9 mouse cellular contexts compared by ENCODE assay signal in the genomic region with DNA sequence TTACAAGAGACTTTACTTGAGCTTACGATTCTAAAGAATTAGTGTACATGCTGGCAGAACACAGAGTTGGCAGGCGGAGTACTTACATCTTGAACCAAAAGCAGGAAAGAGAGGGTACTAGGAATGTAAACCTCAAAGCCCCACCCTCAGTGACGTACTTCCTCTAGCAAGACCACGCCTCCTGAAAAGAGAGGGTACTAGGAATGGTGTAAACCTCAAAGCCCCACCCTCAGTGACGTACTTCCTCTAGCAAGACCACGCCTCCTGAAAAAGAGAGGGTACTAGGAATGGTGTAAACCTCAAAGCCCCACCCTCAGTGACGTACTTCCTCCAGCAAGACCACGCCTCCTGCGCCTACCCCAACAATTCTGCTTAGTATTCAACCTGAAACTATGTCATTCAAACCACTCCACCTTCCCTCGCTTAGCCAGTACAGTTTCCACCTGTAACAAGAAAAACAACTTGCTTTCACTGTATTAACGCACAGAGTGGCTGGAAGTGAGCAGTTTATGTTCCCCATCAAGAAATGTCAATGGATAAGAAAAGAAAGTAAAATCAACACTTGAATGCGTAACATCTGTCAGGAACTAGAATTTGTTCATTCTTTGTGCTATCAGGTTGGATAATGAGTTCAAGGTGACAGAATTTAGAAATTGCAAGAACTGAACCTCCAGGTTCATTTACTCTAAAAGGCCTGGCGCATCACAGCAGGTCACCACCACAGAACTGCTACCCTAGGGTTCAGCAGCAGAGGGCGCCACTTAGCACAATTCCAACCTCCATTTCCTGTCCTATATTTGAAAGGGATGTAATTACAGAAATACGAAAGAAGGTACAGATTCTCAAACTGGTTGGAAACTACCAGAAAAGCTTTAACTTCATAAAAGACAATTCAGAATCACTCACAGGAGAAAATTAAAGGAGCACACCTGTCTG.
DNase-seq lines count a peak whose midpoint lies in the region; TF ChIP-seq lines count a peak whose summit lies in the region.
"Had no signal": no experiment of that assay in that cellular context is flagged by ENCODE, and none has a peak within 500 bp of the region (broad histone marks: within the 10 kb centered on the region; RNA-seq: fewer than 3 reads in every experiment).

No protein-coding gene starts in this region.

- peak; percentile 45 for TF ChIP-seq CTCF in left cerebral cortex, adult 2 months (IDR thresholded peaks at IDR 0.05)

- H3K36me3 ChIP-seq in forebrain, embryonic 10.5 days (replicated peaks), result no peaks in the 10 kb centered on the region
- H3K36me3 ChIP-seq: liver, embryonic 15.5 days had no signal

- H3K27me3 ChIP-seq in forebrain, embryonic 10.5 days (ENCODE audit: poor library complexity, severe bottlenecking), result no peaks in the 10 kb centered on the region
- H3K27me3 ChIP-seq: liver, embryonic 15.5 days had no signal

- H3K4me3 ChIP-seq in left cerebral cortex, adult 2 months, result no peak overlapping the region
- H3K4me3 ChIP-seq in forebrain, embryonic 10.5 days, result no peak overlapping the region
- H3K4me3 ChIP-seq: liver, embryonic 15.5 days had no signal

- 97% methylated on average over 15 of the region's 15 CpGs for WGBS in forebrain, embryonic 10.5 days

- no peak overlapping the region for H3K27ac ChIP-seq in left cerebral cortex, adult 2 months
- no peak overlapping the region for H3K27ac ChIP-seq in forebrain, embryonic 10.5 days
- H3K27ac ChIP-seq: liver, embryonic 15.5 days had no signal

- H3K9me3 ChIP-seq in forebrain, embryonic 10.5 days, result no peaks in the 10 kb centered on the region
- H3K9me3 ChIP-seq: liver, embryonic 15.5 days had no signal

- peak; percentile 11 to 73 for DNase-seq in adrenal gland, adult (ENCODE audit: inconsistent age in 2 of 2, low spot score in 1 of 2)
- no peak for DNase-seq in adrenal gland, postnatal 4 days (ENCODE audit: low spot score in 2 of 2)
- no peak for DNase-seq in left cerebral cortex, adult 2 months (ENCODE audit: extremely low spot score in 1 of 2, low spot score in 2 of 2)
- no peak for DNase-seq in left cerebral cortex, adult 9 months (ENCODE audit: low spot score in 2 of 2)
- peak; percentile 8 for DNase-seq in embryo, embryonic 10.5 days (ENCODE audit: low spot score)
- peak; percentile 86 for DNase-seq in testis, postnatal 14 days (ENCODE audit: low spot score)
- DNase-seq in forebrain, embryonic 10.5 days (ENCODE audit: extremely low spot score, low spot score), result no peak
- DNase-seq in layer of hippocampus, adult 9-10 months (ENCODE audit: low spot score), result no peak

- H3K4me1 ChIP-seq in forebrain, embryonic 10.5 days, result peaks cover 29% of the 10 kb centered on the region
- H3K4me1 ChIP-seq: liver, embryonic 15.5 days had no signal

- intact Hi-C loops in left cerebral cortex, adult 2 months (cut with DNase I), result loop anchor here (5.0 kb wide), 1 partner anchor 97 kb away; no protein-coding TSS in a partner anchor

Comparison
In these comparisons a context has a peak if more than half of its experiments do, and no peak if none do; other contexts are left out.
1. DNase-seq: peak in adrenal gland, adult (2 of 2), embryo, embryonic 10.5 days (single experiment) and testis, postnatal 14 days (single experiment); none in adrenal gland, postnatal 4 days (0 of 2), left cerebral cortex, adult 2 months (0 of 2), left cerebral cortex, adult 9 months (0 of 2), forebrain, embryonic 10.5 days (single experiment) and layer of hippocampus, adult 9-10 months (single experiment).